Mouse (Mus musculus): ENCODE measurements around the gene Tom1l2. TPM values are rescaled to one million over a fixed set of nuclear protein-coding genes. Genes with fewer than 3 reads are reported as not detected.
A peak's percentile ranks its signal among the peaks of the same experiment; 100 is the strongest.

The Tom1l2 gene
- polyA plus RNA-seq, 1 experiment from 2014 or later, result 47.3 TPM

DNA sequence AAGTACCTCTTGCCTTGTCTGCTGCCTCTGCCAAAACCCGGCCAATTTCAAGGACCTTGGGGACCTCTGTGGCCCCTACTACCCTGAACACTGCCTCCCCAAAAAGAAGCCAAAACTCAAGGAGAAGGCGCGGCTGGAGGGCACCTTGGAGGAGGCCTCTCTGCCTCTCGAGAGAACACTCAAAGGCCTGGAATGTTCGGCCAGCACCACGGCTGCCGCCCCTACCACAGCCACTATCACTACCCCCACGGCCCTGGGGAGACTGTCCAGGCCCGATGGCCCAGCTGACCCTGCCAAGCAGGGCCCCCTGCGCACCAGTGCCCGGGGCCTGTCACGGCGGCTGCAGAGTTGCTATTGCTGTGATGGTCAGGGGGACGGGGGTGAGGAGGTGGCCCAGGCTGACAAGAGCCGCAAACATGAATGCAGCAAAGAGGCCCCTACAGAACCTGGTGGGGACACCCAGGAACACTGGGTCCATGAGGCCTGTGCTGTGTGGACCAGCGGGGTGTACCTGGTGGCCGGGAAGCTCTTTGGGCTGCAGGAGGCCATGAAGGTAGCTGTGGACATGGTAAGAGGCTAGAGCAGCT, 162.6 kb downstream of the Tom1l2 start:
- ATAC-seq (ENCODE audit: low FRiP score) (no peak), DNase-seq (ENCODE audit: low spot score) (no peak)
- H3K4me1 ChIP-seq (replicated peaks; ENCODE audit: control insufficient read depth, insufficient read depth, low read length), result peaks cover 16% of the 10 kb centered on the region
- H3K27ac ChIP-seq, result no peak overlapping the region
- WGBS, result 92% methylated on average over 17 of the region's 17 CpGs
- H3K4me3 ChIP-seq (replicated peaks; ENCODE audit: low read length), result no peak overlapping the region
- H3K9ac ChIP-seq, result no peak overlapping the region
- H3K27me3 ChIP-seq (ENCODE audit: control insufficient read depth, insufficient read depth, low read length), result no peaks in the 10 kb centered on the region
- H3K4me2 ChIP-seq (replicated peaks), result no peak overlapping the region
- H3K9me3 ChIP-seq (ENCODE audit: control insufficient read depth, low read length), result no peaks in the 10 kb centered on the region
- peaks cover 96% of the 10 kb centered on the region for H3K36me3 ChIP-seq (replicated peaks; ENCODE audit: control insufficient read depth, insufficient read depth)

- Histone ChIP-seq H3K4me2 (replicated peaks) (no peak overlapping the region), H3K9me3 (ENCODE audit: control insufficient read depth, low read length) (no peaks in the 10 kb centered on the region), H3K4me3 (replicated peaks; ENCODE audit: low read length) (no peak overlapping the region), H3K27me3 (ENCODE audit: control insufficient read depth, insufficient read depth, low read length) (no peaks in the 10 kb centered on the region), H3K4me1 (replicated peaks; ENCODE audit: control insufficient read depth, insufficient read depth, low read length) (peaks cover 22% of the 10 kb centered on the region), H3K9ac (no peak overlapping the region), H3K27ac (no peak overlapping the region), H3K36me3 (replicated peaks; ENCODE audit: control insufficient read depth, insufficient read depth) (peaks cover 92% of the 10 kb centered on the region)
- 78% methylated on average over 21 of the region's 21 CpGs for WGBS
- ATAC-seq (ENCODE audit: low FRiP score), result no peak
- no peak for DNase-seq (ENCODE audit: low spot score)
These were observed 163.1 kb downstream of the Tom1l2 start for GRCm38 (mm10) chr11:60189501-60190040.

- WGBS, result 91% methylated on average over 25 of the region's 25 CpGs
- Histone ChIP-seq H3K36me3 (replicated peaks; ENCODE audit: control insufficient read depth, insufficient read depth) (peaks cover 81% of the 10 kb centered on the region), H3K9me3 (ENCODE audit: control insufficient read depth, low read length) (no peaks in the 10 kb centered on the region), H3K27me3 (ENCODE audit: control insufficient read depth, insufficient read depth, low read length) (no peaks in the 10 kb centered on the region), H3K4me2 (replicated peaks) (no peak overlapping the region), H3K9ac (no peak overlapping the region), H3K4me1 (replicated peaks; ENCODE audit: control insufficient read depth, insufficient read depth, low read length) (peaks cover 34% of the 10 kb centered on the region), H3K27ac (no peak overlapping the region), H3K4me3 (replicated peaks; ENCODE audit: low read length) (no peak overlapping the region)
- no peak for DNase-seq (ENCODE audit: low spot score)
- no peak for ATAC-seq (ENCODE audit: low FRiP score)
These were observed 164.3 kb downstream of the Tom1l2 start for GRCm38 (mm10) chr11:60188275-60188853.

GRCm38 (mm10) chr11:60187070-60187469, 165.6 kb downstream of the Tom1l2 start:
- H3K4me1 ChIP-seq (replicated peaks; ENCODE audit: control insufficient read depth, insufficient read depth, low read length), result peaks cover 41% of the 10 kb centered on the region

GRCm38 (mm10) chr11:60185396-60186231, 167.1 kb downstream of the Tom1l2 start:
- Histone ChIP-seq H3K4me2 (replicated peaks) (peak overlapping the region; percentile 26), H3K9ac (peak overlapping the region; percentile 52), H3K4me1 (replicated peaks; ENCODE audit: control insufficient read depth, insufficient read depth, low read length) (peaks cover 53% of the 10 kb centered on the region), H3K9me3 (ENCODE audit: control insufficient read depth, low read length) (no peaks in the 10 kb centered on the region), H3K27ac (peak overlapping the region; percentile 86), H3K36me3 (replicated peaks; ENCODE audit: control insufficient read depth, insufficient read depth) (peaks cover 57% of the 10 kb centered on the region), H3K4me3 (replicated peaks; ENCODE audit: low read length) (no peak overlapping the region), H3K27me3 (ENCODE audit: control insufficient read depth, insufficient read depth, low read length) (no peaks in the 10 kb centered on the region)
- ATAC-seq (ENCODE audit: low FRiP score) (no peak), DNase-seq (ENCODE audit: low spot score) (no peak)
- WGBS, result 66% methylated on average over 20 of the region's 20 CpGs

More at GRCm38 (mm10) chr11:60187070-60187469, 165.6 kb downstream of the Tom1l2 start:
- ATAC-seq (ENCODE audit: low FRiP score) (no peak), DNase-seq (ENCODE audit: low spot score) (no peak)
- Histone ChIP-seq H3K27ac (no peak overlapping the region), H3K36me3 (replicated peaks; ENCODE audit: control insufficient read depth, insufficient read depth) (peaks cover 71% of the 10 kb centered on the region), H3K9ac (no peak overlapping the region), H3K4me2 (replicated peaks) (no peak overlapping the region), H3K4me3 (replicated peaks; ENCODE audit: low read length) (no peak overlapping the region), H3K27me3 (ENCODE audit: control insufficient read depth, insufficient read depth, low read length) (no peaks in the 10 kb centered on the region), H3K9me3 (ENCODE audit: control insufficient read depth, low read length) (no peaks in the 10 kb centered on the region)
- 83% methylated on average over 11 of the region's 11 CpGs for WGBS

DNA sequence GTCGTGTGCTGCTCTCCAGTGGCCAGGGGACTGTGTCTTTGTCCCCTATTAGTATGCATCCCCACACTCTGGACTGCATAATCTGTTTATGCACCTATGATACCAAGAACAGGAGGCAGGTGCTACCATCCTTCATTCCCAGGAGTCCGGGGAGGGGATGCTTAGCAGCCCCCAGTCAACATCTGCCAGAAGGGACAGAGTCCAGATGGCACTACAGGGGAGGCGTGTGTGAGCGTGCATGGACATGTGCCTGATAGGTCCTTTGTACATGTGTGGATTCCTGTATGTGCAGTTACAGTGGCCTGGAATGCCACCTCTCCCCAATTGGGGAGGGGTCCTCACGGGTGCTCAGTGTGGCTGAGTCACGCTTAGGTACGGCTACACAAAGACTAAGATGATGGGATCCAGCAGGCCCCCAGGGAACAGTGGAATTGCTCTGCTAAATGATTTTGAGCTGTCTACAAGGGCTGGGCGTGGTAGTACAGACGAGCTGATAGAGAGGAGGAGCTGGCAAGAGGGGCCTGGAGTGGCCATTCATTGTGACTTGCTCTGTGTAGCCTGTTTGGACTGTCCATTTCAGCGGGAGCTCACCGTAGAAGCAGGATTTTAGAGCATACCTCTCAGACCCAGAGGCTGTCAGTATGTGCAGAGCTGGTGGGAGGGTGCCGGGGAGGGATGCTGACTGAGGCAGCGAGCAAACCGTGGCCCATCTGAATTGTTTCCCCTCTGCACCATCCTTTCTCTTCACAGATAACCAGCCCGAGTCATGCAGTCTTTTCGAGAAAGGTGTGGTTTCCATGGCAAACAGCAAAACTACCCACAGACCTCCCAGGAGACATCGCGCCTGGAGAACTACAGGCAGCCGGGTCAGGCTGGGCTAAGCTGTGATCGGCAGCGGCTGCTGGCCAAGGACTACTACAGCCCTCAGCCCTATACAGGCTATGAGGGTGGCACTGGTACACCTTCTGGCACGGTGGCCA, 168.1 kb downstream of the Tom1l2 start:
- peak overlapping the region; percentile 52 for H3K9ac ChIP-seq
- no peaks in the 10 kb centered on the region for H3K9me3 ChIP-seq (ENCODE audit: control insufficient read depth, low read length)
- peak overlapping the region; percentile 86 for H3K27ac ChIP-seq
- peak overlapping the region; percentile 26 for H3K4me2 ChIP-seq (replicated peaks)
- no peaks in the 10 kb centered on the region for H3K27me3 ChIP-seq (ENCODE audit: control insufficient read depth, insufficient read depth, low read length)
- 0 out of 2 replicates have a peak, but pooled peaks have one; percentile 3 for ATAC-seq (ENCODE audit: low FRiP score)
- H3K4me1 ChIP-seq (replicated peaks; ENCODE audit: control insufficient read depth, insufficient read depth, low read length), result peaks cover 53% of the 10 kb centered on the region
- no peak for DNase-seq (ENCODE audit: low spot score)
- peaks cover 47% of the 10 kb centered on the region for H3K36me3 ChIP-seq (replicated peaks; ENCODE audit: control insufficient read depth, insufficient read depth)
- WGBS, result 26% methylated on average over 22 of the region's 22 CpGs
- no peak overlapping the region for H3K4me3 ChIP-seq (replicated peaks; ENCODE audit: low read length)

GRCm38 (mm10) chr11:60182741-60183140, 170.0 kb downstream of the Tom1l2 start:
- Histone ChIP-seq H3K9me3 (ENCODE audit: control insufficient read depth, low read length) (no peaks in the 10 kb centered on the region), H3K27me3 (ENCODE audit: control insufficient read depth, insufficient read depth, low read length) (no peaks in the 10 kb centered on the region), H3K27ac (peak overlapping the region; percentile 86), H3K4me3 (replicated peaks; ENCODE audit: low read length) (no peak overlapping the region), H3K4me1 (replicated peaks; ENCODE audit: control insufficient read depth, insufficient read depth, low read length) (peaks cover 70% of the 10 kb centered on the region), H3K4me2 (replicated peaks) (peak overlapping the region; percentile 38), H3K9ac (peak overlapping the region; percentile 51), H3K36me3 (replicated peaks; ENCODE audit: control insufficient read depth, insufficient read depth) (peaks cover 28% of the 10 kb centered on the region)
- WGBS, result 29% methylated on average over 2 of the region's 2 CpGs
- peak; percentile 21; the same call in 1 of the 2 replicates for ATAC-seq (ENCODE audit: low FRiP score)
- DNase-seq (ENCODE audit: low spot score), result no peak

- peaks cover 22% of the 10 kb centered on the region for H3K36me3 ChIP-seq (replicated peaks; ENCODE audit: control insufficient read depth, insufficient read depth)
- no peaks in the 10 kb centered on the region for H3K9me3 ChIP-seq (ENCODE audit: control insufficient read depth, low read length)
- 70% methylated on average over 12 of the region's 12 CpGs for WGBS
- H3K4me2 ChIP-seq (replicated peaks), result peak overlapping the region; percentile 38
- no peaks in the 10 kb centered on the region for H3K27me3 ChIP-seq (ENCODE audit: control insufficient read depth, insufficient read depth, low read length)
- no peak overlapping the region for H3K4me3 ChIP-seq (replicated peaks; ENCODE audit: low read length)
- peak overlapping the region; percentile 51 for H3K9ac ChIP-seq
- ATAC-seq (ENCODE audit: low FRiP score) (no peak), DNase-seq (ENCODE audit: low spot score) (peak; percentile 61)
- peak overlapping the region; percentile 86 for H3K27ac ChIP-seq
- H3K4me1 ChIP-seq (replicated peaks; ENCODE audit: control insufficient read depth, insufficient read depth, low read length), result peaks cover 75% of the 10 kb centered on the region
These were observed 170.5 kb downstream of the Tom1l2 start for GRCm38 (mm10) chr11:60182116-60182670.

Measured in hindbrain, embryonic 14.5 days (tissue).